Mouse (Mus musculus) kidney, adult 9 months (tissue): ENCODE results near the gene Ccnl2.
A peak's percentile ranks its signal among the peaks of the same experiment; 100 is the strongest.
"Not testable (repeated sequence)": the region's sequence is repeated elsewhere in the genome, so short reads cannot be mapped to it uniquely, and the experiment has no call there.

ENCODE experiments used
- DNase-seq: peaks from one replicate; pipeline ENCODE4 v3.0.0; 2022

The Ccnl2 gene

DNA sequence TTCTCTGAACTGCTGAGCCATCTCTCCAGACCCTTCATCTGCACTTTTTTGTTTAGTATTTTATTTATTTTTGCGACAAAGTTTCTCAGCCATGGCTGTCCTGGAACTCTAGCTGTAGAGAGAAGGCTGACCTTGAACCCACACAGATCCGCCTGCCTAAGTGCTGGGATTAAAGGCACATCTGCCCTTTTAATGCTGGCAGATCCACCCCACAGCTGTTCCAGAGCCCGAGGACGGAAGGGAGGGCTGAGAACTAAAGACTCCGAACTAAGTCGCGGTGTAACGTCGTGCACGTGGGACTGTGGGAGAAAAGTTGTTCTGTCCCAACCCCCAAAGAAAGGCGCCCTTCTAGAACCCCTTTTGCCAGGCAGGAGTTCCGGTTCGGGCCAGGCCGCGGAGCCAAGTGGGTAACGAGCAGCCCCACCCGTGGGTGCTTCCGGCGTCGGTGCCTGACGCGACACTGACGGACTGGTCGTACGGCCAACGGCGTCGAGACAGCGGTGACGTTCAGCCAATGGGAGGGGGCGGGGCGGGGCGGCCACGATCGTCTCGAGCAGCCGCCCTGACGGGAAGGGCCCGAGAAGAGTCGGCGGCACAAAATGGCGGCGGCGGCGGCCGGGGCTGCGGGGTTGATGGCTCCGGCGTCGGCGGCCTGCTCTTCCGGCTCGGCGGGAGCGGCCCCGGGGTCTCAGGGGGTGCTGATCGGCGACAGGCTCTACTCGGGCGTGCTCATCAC is at the start of gene Ccnl2:
Ccnl2 (plus strand) TSS at position 561 of the 736 bp plus-strand sequence.
- DNase-seq = peak; percentile 95

DNA sequence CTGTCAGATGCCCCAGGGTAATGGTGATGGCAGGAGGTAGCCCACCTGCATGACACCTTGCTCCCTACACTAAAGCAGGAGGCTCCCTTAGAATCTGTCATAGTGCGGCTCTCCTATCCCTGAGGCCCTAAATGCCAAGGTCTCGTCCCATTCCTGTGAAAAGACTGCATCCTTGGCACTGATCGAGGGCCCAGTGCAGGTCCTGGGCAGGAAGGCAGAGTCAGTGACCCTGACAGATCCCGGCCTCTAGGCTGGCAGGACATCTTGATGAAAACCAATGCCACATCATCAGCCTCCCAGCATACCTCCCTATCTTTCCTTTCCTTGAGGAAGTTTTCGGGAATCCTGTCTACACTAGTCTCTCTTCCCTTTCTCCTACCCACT is 42.8 kb upstream of the Ccnl2 start:
- DNase-seq = no peak

DNA sequence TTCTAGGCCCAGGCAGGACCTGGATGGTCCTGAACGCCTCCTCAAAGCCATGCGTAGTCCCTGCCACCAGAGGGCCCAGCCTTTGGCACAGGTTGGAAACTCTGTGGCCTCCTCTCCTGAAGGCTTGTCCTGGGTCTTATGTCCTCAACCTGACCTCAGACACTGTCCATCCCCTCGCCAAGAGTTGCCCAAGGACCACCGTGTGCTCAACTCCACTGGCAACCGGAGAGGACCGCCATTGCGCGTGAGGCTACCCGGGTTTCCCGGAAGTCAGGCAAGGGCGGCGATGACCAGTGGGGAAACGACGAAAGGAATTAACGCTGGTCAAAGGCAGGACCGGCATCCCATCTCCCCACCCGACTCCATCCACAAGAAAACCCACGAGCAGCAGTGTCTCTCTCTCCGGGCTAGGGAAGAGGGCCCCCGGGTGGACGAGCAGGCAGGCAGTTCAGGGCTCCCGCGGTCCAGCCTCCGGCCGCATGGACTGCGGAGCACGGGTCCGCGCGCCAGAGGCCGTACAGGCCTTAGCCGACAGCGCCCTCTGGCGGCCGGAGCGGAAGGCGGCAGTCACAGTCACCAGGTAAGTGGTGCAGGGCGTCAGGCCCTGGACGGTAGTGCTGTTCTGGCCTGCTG is 42.3 kb upstream of the Ccnl2 start:
- peak; percentile 95 for DNase-seq

DNA sequence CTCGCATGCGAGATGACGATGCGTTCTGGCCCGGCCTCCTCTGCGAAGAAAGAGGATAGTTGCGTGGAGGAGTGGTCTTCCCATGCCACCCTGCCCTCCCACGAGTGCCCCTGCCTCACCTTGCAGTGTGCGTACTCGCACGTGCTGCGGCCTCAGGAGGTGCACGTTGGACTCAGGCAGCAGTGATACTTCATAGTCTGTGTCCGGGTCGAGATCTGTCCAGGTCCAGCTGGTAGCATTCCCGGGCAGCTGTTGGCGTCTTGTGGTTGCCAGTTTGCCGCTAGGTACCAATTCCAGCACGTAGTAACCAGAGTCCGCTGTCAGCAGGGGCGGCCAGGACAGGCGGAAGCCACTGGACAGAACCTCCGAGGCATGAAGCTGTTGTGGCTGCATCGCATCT is 41.7 kb upstream of the Ccnl2 start:
- DNase-seq = peak; percentile 82

DNA sequence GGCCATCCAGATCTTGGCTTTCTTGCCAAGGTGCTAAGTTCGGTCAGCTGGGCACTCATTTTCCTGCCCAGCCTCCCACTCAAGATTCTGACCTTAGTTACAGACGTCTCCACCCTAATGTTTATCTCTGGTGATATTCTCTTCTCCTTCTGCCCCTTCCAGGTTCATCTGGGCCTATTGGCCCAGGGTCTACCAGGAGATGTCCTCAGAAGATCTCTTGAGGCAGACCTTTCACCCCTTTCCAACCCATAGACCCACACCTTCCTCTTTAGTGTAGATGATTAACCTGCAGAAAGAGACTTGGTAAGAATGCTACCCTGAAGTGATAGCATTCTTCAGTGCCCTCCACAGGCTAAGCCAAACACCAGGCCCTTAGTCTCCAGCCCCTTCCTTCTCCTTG is 40.6 kb upstream of the Ccnl2 start:
- DNase-seq = peak; percentile 81

DNA sequence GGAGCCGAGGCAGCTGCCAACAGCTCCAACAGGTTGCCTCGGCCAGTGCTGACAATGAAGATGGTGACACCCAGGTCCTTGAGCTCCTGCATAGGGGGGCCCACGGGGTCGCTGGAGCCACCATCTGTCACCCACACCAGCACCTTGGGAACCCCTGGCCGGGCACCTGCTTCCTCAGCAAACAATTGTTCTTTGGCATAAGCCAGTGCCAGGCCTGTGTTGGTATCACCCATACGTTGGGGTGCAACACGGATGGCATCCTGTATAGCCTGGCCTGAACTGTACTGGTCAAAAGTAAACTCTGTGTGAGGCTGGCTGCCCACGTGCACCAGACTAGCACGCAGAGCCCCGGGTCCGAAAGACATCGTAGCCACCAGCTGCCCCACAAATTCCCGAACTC is 39.5 kb upstream of the Ccnl2 start:
- DNase-seq = no peak

DNA sequence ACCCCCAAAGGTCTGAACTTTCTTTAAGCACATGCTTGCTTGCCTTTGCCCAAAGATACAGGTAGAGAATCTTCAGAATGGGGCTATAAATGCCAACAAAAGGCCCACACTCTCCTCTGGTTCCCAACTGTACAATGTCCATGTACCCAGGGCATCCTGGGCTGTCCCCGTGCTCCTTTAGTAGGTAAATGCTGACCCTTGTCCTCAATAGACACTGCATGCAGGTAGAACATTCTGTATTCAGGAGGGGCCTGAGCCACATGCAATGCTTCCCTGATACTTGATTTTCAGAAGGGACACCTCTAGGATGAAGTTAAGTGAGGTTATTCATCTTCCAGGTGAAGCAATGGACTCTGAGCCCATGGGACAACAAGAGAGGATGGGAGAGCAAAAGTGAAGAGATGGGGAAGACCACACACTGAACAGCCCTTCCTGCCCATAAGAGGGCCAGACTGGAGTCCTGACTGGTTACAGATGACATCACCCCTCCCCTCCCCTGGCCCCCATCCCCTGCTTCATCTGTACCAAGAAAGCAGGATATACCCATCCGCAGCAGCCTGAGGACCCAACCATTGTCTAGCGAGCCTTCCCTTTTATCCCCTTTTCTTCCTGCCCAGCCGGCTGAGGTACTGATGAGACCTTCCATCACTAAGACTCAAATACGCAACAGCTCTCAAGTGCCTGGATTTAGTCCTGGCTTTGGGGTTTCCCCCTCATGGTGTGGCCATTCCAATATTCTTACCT is 38.8 kb upstream of the Ccnl2 start:
- DNase-seq = peak; percentile 58

DNA sequence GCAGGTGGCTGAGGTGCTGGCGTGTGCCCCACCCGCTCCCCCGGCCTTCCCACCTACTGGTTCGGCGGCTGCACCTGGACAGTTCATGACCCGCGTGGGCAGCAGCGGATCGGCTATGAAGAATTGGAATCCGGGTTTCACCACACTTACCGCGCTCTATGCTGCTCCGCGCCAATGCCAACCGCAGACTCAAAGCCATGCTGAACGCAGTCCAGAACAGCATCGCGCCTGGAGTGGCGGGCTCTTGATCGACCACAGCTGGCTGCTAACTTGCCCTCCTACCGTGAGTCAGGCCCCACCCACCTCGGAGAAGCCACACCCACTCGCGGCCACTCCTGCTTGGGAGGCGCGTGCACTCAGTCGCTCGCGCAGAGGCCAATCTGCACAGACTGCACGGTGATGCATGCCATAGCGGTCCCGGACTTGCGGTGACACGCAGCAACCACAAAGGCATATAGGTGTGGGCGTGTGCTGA is 38.0 kb upstream of the Ccnl2 start, which contains the start of gene Vwa1:
Vwa1 (minus strand) TSS at position 419 of the 475 bp plus-strand sequence.
- DNase-seq = peak; percentile 94

DNA sequence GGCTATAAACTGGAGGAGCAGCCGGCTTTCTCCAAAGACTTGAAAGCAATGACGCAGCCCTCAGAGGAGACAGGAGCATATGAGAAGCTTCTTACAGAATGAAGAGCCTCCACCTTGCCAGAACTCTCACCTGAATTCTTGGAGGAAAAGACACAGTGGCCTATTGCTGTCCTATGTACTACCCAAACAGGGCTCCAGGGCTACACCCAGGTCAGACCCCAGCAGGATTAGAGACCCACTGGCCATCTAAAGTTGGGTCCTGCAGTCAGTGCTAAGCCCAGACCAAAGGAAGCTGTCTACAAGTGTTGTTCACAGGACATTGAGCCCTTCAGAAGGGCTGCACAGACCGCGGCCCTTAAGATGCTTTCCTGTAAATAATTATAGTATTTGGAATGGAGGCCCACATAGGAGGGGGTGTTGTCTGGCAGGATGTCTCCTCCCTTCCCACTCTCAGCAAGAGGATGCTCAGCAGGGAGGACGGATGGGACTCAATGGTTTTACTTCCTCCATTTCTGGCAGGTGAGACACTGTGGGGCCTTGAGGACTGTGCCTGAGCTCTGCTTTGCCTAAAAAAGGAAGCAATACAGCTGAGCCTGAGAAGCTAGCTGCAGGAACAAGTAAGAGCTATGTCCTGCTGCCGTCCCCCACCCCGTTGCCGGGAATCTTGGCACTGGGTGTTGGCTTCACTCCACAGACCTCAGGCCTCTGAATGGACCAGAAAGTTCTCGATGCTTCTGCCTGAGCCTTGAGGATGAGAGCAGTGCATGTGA is 37.1 kb upstream of the Ccnl2 start:
- peak; percentile 69 for DNase-seq

DNA sequence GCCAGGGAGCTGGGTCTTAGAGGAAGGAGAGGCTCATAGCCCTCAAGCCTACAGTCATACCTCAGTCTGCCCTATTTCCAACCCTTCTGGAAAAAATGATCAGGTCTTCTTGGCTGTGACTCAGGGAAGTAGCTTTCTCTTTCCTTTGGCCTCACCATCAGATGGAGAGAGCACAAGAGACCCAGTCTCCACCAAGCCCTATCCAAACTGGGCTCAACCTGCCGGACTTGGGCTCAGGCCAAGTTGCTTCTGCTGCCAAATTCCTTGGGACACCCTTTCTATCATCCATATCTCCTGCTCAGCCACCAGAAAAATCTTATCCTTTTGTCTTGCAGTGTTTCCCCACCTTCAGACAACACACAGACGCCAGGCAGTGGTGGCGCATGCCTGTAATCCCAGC is 36.4 kb upstream of the Ccnl2 start:
- DNase-seq = peak; percentile 54

DNA sequence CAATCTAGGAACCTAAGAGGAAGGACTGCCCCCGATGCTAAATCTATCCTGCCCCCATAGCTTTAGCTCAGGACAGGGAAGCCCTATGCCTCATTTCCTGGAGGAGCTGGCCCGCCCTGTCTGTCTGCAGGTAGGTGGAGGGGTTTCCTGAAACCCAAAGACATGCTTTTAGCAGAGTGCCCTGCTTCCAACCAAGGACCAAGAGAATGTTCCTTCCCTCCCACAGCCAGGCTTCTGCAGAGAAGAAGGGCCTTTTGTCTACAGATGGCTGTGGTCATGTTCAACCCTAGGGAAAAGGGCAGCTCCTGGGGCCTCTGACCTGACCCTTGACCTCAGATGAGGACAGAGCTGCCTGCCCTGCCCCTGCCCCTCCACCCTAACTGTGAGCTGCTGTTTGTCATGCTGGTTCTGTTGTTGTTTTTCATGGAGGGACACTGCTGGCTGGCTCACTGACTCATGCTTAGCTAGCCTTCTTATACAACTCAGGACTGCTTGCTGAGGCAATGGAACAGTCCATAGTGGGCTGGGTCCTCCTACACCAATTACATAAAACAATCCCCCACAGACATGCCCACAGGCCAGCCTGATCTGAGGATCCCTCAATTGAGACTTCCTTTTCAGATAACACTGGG is 35.5 kb upstream of the Ccnl2 start:
- DNase-seq = peak; percentile 30

DNA sequence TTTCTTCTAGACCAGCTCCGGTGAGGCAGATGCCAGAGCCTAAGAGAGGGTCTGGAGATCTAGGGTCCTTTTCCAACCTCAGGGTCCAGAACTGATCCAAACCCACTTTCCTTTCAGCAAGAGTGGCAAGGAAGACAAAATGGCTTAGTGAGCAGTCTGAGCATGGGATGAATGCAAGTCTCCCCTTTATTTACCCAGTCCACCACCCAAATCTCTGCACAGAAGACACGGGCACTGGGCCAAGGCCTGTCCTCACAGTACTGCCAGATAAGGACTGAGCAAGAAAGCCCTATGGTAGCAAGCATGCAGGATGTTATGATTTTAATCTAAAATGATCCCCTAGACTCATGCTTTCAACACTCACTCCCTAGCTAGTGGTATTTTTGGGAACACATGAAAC is 34.5 kb upstream of the Ccnl2 start:
- DNase-seq = no peak

DNA sequence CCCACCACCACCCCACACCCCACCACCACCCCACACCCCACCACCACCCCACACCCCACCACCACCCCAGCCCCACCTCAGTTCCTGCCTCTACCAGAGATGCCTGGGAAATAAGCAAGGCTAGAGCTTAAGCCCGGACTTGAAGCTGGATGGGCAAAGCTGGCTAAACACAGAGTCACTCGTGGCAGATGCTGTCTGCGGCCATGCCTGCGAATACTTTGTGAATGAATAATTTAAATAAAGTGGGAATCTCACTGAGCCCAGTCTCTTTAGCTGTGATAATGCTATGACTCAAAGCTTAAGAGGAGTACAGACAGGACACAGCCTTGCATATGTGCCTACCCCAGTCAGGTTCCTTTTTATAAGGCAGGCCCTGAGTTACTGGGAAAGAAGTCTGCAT is 32.8 kb upstream of the Ccnl2 start:
- no peak for DNase-seq

DNA sequence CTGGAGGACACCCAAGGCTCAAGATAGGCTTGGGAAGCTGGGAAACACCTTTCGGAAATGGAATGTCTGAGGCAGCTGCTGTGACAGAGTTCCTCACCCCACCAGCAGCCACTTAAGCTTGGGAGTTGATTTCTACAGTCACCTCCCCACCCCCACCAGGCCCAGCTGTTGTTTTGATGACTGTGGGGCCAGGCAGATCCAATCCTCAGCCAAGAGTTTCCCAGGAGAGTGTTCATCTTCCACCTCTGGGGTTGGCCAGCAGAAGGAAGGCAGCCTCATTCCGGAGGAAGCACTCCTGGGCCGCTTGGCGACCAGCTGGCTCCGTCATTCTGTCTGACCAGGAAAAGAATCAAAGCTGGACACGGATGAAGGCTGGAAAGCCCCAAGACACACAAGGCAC is 31.4 kb upstream of the Ccnl2 start:
- peak; percentile 75 for DNase-seq

DNA sequence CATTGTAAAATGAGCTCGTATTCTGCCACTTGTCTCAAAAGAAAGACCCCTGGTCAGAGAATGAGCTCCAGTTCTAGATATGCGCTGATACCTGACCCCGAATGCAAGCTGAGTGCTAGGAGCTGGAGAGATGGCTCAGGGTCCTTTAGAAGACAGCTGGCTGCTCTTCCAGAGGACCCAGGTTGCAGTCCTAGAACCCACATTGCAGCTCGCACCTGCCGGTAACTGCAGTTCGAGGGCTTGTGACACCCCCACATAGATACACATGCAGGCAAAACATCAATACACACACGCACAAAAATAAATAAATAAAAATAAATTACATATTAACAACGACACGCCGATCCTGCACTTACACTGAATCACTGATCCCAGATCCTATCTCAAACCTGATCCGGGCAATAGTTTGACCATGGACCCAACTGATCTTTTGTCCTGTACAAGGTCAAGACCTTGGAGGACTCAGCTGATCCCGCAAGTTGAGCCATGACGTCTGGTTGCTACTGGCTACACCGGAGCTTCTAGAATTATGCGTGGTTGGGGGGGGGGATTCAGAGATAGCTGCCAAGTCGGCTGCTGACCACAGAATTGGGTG is 28.7 kb upstream of the Ccnl2 start:
- DNase-seq = peak; percentile 79

DNA sequence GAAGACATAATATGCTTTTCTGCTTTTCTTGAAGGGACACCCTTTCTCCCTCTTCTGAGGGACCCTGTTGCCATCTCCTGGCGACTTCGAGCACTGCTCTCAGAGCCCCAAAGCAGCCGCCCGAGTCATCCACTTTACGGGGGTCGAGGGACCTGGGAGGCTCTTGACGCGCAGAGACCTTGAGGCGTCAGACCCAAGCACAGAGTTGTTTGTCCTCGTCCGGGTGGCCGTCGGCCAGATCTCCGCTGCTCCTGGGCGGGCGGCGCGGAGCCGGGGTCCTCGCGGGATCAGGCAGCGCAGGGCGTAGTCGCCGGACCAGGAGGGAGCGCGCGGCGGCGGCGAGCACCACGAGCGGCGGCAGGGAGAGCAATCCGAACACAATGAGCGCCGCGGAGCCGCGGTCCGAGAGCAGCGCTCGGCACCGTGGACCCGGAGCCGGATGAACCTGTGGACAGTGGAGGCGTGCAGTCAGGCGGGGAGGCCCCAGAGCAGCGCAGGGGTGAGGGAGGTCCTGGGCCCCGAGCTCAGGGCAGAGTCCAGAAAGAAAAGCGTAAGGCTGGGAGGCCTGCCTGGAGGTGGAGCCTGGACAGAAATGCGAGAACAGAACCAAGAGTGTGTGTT is 28.1 kb upstream of the Ccnl2 start:
- DNase-seq = peak; percentile 91

DNA sequence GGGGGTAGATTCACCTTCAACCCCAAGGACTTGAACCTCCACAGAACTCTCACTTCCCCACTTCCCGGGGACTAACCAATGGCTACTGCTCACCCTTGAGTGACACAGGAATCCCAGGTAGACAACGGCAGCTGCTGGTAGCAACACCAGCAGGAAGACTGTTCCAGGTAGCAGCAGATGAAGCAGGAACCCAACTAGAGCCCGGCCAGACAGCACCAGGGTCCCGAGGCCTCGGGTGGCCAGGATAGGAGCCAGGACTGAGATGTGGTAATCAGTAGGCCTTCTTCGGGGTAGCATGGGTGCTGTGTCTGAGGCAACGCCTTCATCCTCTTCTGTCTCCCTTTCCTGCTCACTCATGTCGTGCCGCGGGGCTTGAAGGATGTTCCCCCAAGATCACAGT is 27.0 kb upstream of the Ccnl2 start:
- no peak for DNase-seq

DNA sequence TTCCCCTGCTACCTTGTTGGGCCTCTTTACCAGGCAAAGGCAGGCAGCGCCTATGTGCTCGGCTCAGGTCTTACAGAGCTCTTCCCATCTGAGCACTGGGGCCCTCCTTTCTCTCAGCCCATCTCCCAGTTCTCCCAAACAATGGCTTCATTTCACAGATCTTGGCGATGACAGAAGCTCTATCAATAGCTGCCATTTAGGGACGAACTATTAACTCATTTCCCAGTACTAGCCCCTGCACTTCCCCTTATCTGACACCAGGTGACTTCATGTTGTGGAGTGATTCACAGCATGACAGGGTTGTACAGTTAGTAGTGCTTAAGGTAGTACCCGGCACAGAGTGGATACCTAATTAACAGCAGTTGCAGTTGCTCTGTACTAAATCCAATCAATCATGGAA is 26.5 kb upstream of the Ccnl2 start, which contains the start of gene Tmem88b:
Tmem88b (minus strand) TSS at position 56 of the 400 bp plus-strand sequence.
- DNase-seq = no peak

DNA sequence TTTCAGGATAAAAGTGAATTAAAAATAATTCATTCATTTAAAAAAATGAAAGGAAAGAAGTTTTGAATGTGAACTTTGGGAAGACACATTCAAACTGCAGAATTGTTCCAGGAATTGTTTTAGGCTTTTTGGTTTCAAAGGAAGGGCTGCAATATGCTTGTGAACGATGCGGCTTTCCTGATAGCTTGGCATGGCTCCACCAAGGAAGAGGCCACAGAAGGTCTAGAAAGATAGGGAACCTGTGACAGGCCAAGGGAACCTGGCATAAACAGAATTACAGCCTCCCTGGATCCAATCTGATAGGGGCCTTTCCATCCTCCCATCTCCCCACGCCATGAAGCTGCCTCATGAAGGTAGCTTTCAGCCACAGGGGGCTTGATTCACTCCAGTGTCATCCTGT is 24.0 kb upstream of the Ccnl2 start:
- DNase-seq = no peak

DNA sequence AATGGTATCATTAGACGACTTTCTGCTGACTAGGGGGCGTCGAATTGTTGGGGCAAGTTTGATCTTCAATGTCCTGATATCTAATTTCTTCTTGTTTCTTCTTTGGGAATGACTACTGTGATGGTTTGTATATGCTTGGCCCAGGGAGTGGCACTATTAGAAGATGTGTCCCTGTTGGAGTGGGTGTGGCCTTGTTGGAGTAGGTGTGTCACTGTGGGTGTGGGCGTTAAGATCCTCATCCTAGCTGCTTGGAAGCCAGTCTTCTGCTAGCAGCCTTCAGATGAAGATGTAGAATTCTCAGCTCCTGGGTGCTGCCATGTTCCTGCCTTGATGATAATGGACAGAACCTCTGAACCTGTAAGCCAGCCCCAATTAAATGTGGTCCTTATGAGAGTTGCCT is 23.5 kb upstream of the Ccnl2 start:
- DNase-seq = not testable (repeated sequence)

DNA sequence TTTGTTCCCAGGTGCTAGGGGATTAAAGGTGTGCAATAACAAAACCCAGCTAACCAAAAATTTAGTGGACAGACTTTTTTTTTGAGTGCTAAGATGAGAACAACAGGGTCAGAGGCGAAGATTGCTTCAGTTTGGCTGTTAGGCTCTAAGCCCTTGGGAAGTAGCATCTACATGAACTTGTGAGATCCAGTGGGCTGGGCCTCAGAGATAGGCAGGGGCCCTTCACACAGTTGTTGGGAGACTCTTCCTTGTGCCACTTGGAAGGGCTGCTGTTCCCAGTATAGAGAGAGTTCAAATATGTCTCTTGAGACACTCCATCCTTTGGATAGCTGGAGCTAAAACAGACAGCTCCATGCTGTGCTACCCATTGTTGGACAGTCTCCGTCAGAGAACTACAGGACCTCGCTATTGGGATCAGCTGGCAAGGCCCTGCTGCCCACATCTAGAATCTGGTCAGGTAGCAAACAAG is 22.2 kb upstream of the Ccnl2 start, which contains the start of gene Ankrd65:
Ankrd65 (plus strand) TSS at position 419 of the 469 bp plus-strand sequence.
- no peak for DNase-seq
